Mouse (Mus musculus) gastrocnemius, postnatal 25 days (tissue): ENCODE measurements around the gene Adora1. TPM values are rescaled to one million over a fixed set of nuclear protein-coding genes. Genes with fewer than 3 reads are reported as not detected.
A peak's percentile ranks its signal among the peaks of the same experiment; 100 is the strongest.

Source experiments
- DNase-seq: peaks from one replicate; pipeline ENCODE4 v3.0.0; 2022
- total RNA-seq, 2 experiments: library from RNA; stranded (reverse); gene quantifications; 1 replicate in 1 of 2; 2 replicates in 1 of 2; pipeline ENCODE4 v1.2.3; 2021

The Adora1 gene
- total RNA-seq, 2 experiments from 2014 or later: 0.49 to 2.7 TPM

DNA sequence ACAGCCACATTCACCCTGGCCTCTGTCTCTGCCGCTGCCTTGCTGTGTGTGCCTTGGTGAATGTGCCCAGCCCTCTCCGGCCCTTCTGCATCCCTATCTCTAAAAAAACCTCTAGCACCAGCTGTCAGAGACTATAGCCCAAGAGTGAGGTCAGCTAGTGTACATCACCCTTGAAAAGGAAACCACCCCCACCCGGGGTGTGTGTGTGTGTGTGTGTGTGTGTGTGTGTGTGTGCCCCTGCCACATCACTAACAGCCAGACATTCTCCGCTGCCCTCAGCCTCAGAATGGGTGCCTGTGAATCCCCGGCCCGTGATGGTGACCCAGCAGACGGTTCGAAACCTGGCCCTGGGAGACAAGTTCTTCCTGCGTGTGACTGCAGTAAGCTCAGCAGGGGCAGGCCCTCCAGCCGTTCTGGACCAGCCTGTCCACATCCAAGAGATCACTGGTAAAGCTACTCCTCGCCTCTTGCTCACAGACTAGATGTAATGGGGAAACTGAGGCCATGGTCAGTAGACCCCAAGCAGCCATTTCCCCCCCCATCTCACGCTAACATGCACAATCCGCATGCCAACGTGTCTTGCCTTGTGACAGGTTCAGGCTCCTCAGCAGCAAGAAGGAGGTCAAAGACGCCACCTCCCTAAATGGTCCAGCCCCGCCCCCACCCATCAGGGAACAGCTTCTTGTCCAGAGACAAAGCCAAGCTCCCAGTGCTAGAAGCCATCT is 40.8 kb downstream of the Adora1 start:
- no peak for DNase-seq

DNA sequence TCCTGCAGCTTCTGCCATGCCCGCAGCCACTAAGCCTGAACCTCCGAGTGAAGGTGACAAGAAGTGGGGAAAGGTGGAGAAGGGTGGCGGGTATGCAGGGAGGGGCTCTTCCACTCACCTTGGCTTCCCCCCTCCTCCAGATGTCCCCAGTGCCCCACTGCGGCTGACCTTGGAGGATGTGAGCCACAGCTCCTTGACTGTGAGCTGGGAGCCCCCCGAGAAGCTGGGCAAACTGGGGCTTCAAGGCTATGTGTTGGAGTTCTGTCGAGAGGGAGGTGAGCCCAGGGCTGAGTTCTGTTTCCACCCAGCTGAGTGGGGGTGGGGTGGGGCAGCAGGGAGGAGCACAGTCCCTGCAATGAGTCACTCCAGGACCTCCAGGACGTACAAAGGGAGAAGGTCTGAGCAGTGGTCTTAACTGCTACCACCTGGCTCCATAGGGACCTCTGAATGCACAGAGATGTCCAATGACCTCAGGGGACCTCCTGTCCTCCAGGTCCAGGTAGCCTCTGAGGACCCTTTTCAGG is 41.5 kb downstream of the Adora1 start:
- no peak for DNase-seq

- DNase-seq: peak; percentile 81
Measured at GRCm38 (mm10) chr1:134193126-134193525, 42.1 kb downstream of the Adora1 start, which contains the start of gene Mybph. Mybph (plus strand) TSS chr1:134193448.

DNA sequence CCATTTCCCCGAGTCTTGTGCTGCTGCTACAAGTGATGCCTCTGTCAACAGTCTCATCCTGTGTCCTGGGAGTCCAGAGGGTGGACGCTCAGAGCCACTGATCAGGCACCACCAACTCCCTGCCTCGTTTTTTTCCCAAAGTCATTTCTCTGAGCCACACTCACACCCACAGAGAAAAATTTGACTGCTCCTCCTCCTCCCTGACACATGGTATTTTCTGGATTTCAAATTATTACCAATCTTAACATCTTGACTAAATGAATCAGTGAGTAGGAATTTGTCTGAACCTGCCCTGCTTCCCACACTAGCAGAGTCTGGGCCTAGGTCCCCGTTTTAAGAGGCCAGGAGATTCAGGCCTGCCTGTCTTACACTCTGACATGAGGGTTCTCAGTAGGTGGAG is 43.2 kb downstream of the Adora1 start:
- DNase-seq: no peak

DNA sequence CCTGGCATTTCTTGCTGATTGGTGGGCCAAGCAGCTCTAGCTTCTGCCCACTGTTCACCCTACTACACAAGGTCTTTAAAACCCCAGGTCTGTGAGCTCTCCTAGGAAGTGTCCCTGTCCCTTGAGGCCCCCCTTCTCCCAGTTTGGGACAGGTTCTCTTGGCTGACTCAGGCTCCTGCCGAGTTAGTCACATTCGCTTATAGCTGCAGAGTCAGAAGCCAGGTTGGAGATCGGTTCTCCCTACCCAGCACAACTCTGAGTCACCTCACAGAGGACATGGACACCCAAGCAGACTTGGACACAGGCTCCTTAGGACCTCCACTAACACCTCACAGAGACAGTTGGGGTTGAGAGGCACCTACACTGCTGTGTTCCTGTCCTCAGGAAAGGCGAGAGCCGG is 44.0 kb downstream of the Adora1 start:
- DNase-seq: peak; percentile 54

GRCm38 (mm10) chr1:134188989-134189729 is 46.1 kb downstream of the Adora1 start:
- DNase-seq: no peak

DNA sequence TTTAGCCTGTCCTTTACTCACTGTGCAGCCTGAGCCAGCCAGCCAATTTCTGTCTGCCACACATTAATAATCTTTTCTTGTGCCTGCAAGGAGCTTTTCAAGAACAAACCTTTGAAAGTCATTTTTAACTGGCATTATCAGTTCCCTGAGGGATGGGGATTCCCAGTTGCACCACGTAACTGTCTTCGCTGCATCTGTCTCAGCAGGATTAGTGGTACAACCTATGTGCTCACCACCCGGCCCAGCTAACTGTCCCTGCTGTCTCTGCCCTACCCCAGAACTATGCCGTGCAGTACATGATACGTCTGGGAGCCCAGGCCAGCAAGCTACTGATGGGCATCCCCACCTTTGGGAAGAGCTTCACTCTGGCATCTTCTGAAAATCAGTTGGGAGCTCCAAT is 47.0 kb downstream of the Adora1 start:
- no peak for DNase-seq

DNA sequence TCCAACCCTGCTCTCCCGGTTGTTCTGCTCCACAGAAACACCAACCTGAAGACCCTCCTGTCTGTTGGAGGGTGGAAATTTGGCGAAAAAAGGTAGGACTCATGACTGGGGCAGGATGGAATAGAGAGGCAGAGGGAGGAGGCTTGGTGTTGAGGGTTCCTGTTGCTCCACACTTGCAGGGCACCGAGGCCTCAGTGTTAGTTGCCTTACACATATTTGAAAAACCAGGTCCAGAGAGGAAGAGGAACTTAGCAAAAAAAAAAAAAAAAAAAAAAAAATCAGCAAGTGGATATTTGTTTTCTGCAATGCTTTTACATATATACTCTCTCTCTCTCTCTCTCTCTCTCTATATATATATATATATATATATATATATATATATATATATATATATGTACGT is 51.1 kb downstream of the Adora1 start:
- DNase-seq: no peak

- peak; percentile 40 for DNase-seq
Measured at GRCm38 (mm10) chr1:134182025-134182424, 53.2 kb downstream of the Adora1 start, which contains the start of gene Chil1. Chil1 (plus strand) TSS chr1:134182176.

- no peak for DNase-seq
Measured at GRCm38 (mm10) chr1:134177976-134178375, 57.3 kb downstream of the Adora1 start.

- DNase-seq: no peak
Measured at GRCm38 (mm10) chr1:134173081-134173480, 62.1 kb downstream of the Adora1 start.

- DNase-seq: no peak
Measured at GRCm38 (mm10) chr1:134168985-134169697, 66.1 kb downstream of the Adora1 start.

- DNase-seq: no peak
Measured at GRCm38 (mm10) chr1:134168567-134168966, 66.7 kb downstream of the Adora1 start.

DNA sequence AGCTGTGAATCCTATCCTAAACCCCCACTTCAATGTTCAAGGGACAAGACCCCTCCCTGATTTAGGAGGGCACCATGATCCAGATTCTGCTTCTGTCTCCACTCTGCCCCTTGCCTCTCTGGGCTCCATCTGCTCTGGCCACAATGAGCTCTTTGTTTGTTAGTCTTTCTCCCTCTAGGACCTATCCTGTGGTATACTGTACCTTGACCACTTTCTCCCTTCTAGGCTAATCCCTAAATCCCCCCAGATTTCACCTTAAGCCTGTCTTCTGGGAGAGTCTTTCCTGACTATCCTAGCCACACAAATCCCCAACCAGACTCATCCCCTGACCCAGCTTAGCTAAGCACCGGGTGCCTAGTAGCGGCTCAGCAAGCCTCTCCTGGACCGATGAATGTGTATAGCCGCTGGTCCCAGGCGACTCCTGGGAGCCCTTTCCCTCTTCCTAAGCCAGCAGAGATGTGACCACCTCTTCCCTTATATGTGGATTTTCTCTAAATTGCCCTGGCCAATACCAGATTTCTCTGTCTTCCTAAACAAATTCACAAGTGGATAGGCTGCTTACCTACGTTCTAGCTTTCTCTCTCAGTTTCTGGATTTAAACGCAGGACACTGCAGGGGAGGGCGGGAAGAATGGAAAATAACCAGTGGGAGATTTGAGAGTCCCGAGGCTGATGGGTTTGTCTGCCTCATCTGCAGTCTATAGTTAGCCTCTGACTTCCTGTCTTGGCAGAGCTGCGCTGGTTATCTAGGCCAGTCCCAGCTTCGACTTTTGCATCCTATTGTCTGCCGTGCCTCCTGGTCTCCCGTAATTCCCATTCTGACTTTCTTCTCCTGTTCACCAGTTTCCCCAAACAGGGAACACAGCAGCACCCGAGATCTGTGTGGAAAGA is 67.6 kb downstream of the Adora1 start:
- DNase-seq: no peak

DNA sequence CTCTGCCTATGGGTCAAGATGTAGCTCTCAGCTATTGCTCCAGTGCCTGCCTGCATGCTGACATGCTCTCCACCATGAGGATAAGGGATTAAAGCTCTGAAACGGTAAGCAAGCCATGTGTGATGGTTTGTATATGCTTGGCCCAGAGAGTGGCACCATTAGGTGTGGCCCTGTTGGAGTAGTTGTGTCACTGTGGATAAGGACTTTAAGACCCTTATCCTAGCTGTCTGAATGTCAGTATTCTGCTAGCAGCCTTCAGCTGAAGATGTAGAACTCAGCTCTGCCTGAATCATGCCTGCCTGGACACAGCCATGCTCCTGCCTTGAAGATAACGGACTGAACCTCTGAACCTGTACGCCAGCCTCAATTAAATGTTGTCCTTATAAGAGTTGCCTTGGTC is 68.7 kb downstream of the Adora1 start:
- DNase-seq: no peak

DNA sequence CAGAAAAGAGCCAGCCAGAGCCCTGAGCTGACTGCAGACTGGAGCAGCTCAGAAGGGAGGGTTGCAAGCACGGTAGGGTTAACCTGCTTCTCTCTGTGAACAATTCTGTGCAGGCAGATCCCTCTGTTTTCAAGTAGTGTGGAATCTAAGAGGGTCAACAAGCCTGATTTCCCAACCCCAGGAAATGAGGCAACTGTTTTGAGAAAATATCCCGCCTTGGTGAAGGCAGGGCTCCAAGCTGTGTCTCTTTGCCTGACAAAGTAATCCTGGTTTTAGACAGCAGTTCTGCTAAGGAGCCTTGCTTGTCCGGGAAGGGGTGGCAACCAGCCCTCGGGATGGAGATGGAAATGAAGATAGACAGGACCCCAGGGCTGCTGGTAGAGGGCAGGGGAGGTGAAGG is 70.8 kb downstream of the Adora1 start:
- no peak for DNase-seq

GRCm38 (mm10) chr1:134163476-134163875 is 71.8 kb downstream of the Adora1 start:
- DNase-seq: no peak

DNA sequence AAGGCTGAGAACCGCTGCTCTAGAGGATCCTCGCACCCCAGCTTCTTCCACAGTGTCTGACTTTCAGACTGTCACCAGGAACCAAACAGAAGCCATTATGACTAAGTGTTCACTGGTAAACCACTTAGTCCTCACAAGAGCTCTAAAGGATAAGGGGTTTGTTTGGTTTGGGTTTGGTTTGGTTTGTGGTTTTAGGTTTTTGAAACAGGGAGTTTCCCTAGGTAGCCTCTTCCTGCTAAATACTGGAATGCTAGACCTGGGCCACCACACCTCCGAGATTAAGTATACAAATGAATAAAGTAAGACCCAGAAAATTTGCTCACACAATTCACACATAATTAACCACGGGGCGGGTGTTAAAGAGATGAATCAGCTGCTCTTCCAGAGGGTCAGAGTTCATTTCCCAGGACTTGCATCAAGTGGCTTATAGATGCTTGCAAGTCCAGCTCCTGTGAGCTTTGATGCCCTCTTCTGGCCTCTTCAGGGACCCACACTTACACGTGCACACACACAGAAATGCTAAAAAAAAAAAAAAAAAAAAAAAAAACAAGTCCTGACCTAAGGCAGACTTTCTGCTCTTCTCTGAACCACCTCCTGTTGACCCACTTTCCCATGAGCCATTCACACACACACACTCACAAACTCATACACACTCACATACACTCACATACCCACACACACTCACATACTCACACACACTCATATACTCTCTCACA is 72.6 kb downstream of the Adora1 start:
- DNase-seq: no peak

DNA sequence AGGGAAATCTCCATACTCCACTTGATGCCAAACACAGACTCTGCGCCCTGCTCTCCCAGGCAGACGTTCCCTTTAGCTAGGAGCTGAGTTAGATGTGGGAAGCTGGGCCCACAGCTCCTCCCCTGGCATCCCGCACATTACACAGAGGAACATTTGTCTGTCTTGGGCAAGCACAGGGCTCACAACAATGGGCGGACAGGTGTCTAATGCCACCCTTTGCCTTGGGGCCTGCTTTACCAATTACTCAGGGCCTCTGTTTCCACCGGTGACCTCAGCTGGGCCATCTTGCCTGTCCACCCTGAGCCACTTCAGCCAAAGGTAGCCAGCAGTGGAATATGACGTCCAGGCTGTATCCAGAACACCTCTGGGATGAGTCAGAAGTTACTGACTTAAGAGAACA is 73.8 kb downstream of the Adora1 start:
- no peak for DNase-seq

DNA sequence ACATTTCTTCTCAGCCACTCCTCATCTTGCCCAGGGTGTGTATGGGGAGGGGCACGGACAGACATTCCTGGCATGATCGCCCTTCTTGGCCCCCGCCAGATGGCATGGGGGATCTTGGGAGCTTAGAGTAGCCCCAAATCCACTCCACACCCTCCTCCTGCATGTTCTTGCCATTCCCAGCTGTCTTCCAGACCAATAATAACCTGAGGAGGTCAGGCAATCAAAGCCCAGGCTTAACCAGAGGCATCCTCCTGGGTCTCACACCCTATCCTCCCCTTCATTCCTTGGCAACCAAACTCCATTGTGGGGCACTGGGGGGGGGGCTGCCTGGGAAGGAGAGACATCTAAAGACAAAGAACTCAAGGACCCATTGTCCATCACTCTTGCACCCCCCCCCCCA is 74.8 kb downstream of the Adora1 start:
- no peak for DNase-seq

GRCm38 (mm10) chr1:134154655-134155054 is 80.6 kb downstream of the Adora1 start:
- DNase-seq: no peak
